Mouse (Mus musculus) heart, postnatal 0 days (tissue): ENCODE data around the gene Ndel1. TPM values are rescaled to one million over a fixed set of nuclear protein-coding genes. Genes with fewer than 3 reads are reported as not detected.
A peak's percentile ranks its signal among the peaks of the same experiment; 100 is the strongest.

ENCODE experiments used
- ATAC-seq: fragments of 200-750 bp; cut with Nextera tagmentation; 2 replicates; pipeline ENCODE4 v1.8.0; 2017; ENCODE audit warnings: low read depth, moderate number of reproducible peaks, moderate library complexity; ENCODE audit not compliant: insufficient read depth
- DNase-seq: peaks from one replicate; pipeline ENCODE4 v3.0.0-alpha.2; 2016; ENCODE audit warnings: low spot score
- H3K27ac ChIP-seq: fragments of 300-500 bp; sonication (generic); 2 replicates; pipeline ENCODE4 v1.5.1; 2014; ENCODE audit warnings: low read depth, mild to moderate bottlenecking
- H3K27me3 ChIP-seq: fragments of 300-500 bp; sonication (generic); 2 replicates; pipeline ENCODE4 v1.6.1; 2014; ENCODE audit warnings: low read length, mixed read lengths; ENCODE audit not compliant: control insufficient read depth, insufficient read depth
- H3K36me3 ChIP-seq: fragments of 300-500 bp; sonication (generic); replicated peaks from 2 replicates; pipeline ENCODE4 v1.6.1; 2014; ENCODE audit warnings: low read length, mixed read lengths; ENCODE audit not compliant: control insufficient read depth, insufficient read depth
- H3K4me1 ChIP-seq: fragments of 300-500 bp; sonication (generic); 2 replicates; pipeline ENCODE4 v1.6.1; 2014; ENCODE audit warnings: antibody characterized with exemption; ENCODE audit not compliant: control insufficient read depth, insufficient read depth
- H3K4me2 ChIP-seq: fragments of 300-500 bp; sonication (generic); 2 replicates; pipeline ENCODE4 v1.6.1; 2014; ENCODE audit warnings: low read depth, mild to moderate bottlenecking, low read length, moderate library complexity
- H3K4me3 ChIP-seq: fragments of 300-500 bp; sonication (generic); 2 replicates; pipeline ENCODE4 v1.5.1; 2014; ENCODE audit warnings: low read depth, low read length
- H3K9ac ChIP-seq: fragments of 300-500 bp; sonication (generic); replicated peaks from 2 replicates; pipeline ENCODE4 v1.6.1; 2014; ENCODE audit warnings: low read depth, low read length, mixed read lengths
- H3K9me3 ChIP-seq: fragments of 300-500 bp; sonication (generic); replicated peaks from 2 replicates; pipeline ENCODE4 v1.6.1; 2016; ENCODE audit warnings: low read length; ENCODE audit not compliant: control insufficient read depth
- CTCF ChIP-seq: IDR thresholded peaks from 2 replicates; pipeline ENCODE4 v1.5.1; 2016; ENCODE audit warnings: antibody characterized with exemption, control low read depth, low read depth
- EP300 ChIP-seq: IDR thresholded peaks from 2 replicates; pipeline ENCODE4 v1.6.1; 2016; ENCODE audit warnings: antibody characterized with exemption, low read depth
- WGBS: fragments of 180-500 bp; shearing (Covaris S2); extraction: QIAGEN DNeasy Blood & Tissue Kit; methylation state at CpG from one replicate; pipeline ENCODE4 v1.1.7; 2014; 5-methylcytosine and 5-hydroxymethylcytosine counted together
- polyA plus RNA-seq: library from polyadenylated mRNA; unstranded; fragments of >200 nt; fragmentation: Nextera tagmentation; extraction: Ambion mirVana; gene quantifications from 2 replicates; pipeline ENCODE4 v1.2.1, GENCODE M21; 2015
- total RNA-seq: library from RNA; depleted of rRNA; stranded (reverse); fragments of >200 nt; gene quantifications from 2 replicates; pipeline ENCODE4 v1.2.3, GENCODE M21; 2014; ENCODE audit warnings: low replicate concordance

Ndel1 gene
- total and polyA plus RNA-seq, 2 experiments from 2014 or later, result 62.3 to 130 TPM

DNA sequence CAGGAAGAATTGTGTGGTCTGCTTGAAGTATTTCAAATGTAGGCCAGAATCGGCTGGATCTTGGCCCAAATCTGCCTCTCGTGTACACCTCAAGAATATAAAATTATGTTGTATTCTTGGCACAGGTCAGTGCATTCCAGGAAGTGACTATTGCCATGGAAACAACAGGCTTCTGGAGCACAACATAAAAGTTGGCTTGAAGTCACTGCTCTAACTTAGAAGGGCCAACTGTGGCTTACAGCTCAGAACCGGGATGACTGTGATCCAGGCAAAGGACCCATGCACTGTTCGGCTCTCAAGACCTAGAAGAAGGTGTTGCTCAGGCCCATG, 34.8 kb upstream of the Ndel1 start:
- peak overlapping the region; percentile 11; the same call in 1 of the 2 replicates for H3K27ac ChIP-seq
- H3K4me2 ChIP-seq, result no peak overlapping the region
- no peak overlapping the region for H3K4me3 ChIP-seq
- H3K36me3 ChIP-seq, result peaks cover 31% of the 10 kb centered on the region
- 61% methylated on average over 4 of the region's 4 CpGs for WGBS
- no peaks in the 10 kb centered on the region for H3K27me3 ChIP-seq
- TF ChIP-seq EP300 (no peak), CTCF (no peak)
- peaks cover 17% of the 10 kb centered on the region; the same call in 1 of the 2 replicates for H3K4me1 ChIP-seq
- H3K9ac ChIP-seq, result no peak overlapping the region; the same call in 1 of the 2 replicates
- H3K9me3 ChIP-seq, result no peaks in the 10 kb centered on the region
- DNase-seq (peak; percentile 57), ATAC-seq (no peak)

DNA sequence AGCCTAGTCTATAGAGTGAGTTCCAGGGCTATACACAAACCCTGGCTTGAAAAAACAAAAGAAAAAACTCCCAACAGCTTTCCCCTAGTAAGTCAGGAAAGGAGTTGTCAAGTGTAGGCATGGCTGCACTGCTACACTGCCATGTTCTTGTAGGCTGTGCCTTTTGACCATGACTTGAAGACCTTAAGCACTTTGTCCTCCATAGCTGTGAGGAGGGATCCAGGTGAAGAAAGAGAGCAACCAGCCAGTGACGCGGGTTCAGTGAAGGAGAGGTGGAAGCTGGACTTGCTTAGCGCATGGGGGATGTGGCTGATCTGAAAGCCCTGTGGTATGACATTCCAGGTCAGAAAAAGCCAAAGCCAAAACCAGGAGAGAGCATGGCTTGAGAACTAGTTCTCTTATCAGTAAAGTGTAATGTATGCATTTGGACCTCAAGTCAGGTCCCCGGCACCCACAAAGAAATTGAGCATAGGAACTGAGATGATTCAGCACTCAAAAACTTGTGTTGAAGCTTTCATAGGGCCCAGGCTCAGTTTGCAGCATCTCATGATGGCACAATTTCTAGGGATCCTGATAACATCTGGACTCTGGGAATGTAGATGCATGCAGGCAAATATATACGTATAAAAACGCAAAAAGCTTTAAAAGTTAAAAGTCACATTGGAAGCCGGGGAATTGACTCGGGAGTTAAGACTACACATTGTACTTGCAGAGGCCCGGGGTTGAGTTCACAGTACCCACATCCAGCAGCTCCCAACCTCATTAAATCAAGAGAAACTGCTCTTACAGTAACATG, 34.2 kb upstream of the Ndel1 start:
- ATAC-seq (no peak), DNase-seq (no peak)
- WGBS, result 84% methylated on average over 9 of the region's 9 CpGs
- Histone ChIP-seq H3K4me3 (no peak overlapping the region), H3K27ac (no peak overlapping the region), H3K4me1 (peaks cover 17% of the 10 kb centered on the region; the same call in 1 of the 2 replicates), H3K9me3 (no peaks in the 10 kb centered on the region), H3K9ac (no peak overlapping the region), H3K4me2 (no peak overlapping the region), H3K27me3 (no peaks in the 10 kb centered on the region), H3K36me3 (peaks cover 31% of the 10 kb centered on the region)
- no peak for TF ChIP-seq CTCF
- no peak for TF ChIP-seq EP300

DNA sequence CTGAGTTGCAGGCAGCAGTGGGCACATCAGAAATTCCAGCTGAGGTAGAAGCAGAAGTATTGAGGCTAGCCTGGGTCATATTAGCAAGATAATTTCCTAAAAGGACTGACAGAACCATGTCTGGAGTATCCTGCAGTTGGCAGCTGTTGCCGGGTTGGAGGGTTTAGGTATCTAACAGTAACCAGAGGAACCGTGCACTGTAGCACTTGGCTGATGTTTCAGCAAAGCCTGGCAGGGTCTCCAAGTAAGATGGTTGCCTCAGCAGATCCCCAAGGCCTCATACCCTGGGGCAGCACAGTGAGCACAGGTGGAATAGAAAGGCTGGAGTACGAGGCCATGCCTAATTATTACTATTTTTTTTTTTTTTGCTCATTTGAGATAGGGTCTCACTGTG, 33.5 kb upstream of the Ndel1 start:
- H3K27me3 ChIP-seq, result no peaks in the 10 kb centered on the region
- peaks cover 31% of the 10 kb centered on the region for H3K36me3 ChIP-seq
- H3K4me1 ChIP-seq, result peaks cover 17% of the 10 kb centered on the region; the same call in 1 of the 2 replicates
- no peaks in the 10 kb centered on the region for H3K9me3 ChIP-seq
- DNase-seq (no peak), ATAC-seq (no peak)
- H3K9ac ChIP-seq, result no peak overlapping the region
- no peak overlapping the region for H3K27ac ChIP-seq
- H3K4me3 ChIP-seq, result no peak overlapping the region
- 79% methylated on average over 3 of the region's 3 CpGs for WGBS
- TF ChIP-seq CTCF, result no peak
- no peak for TF ChIP-seq EP300
- H3K4me2 ChIP-seq, result no peak overlapping the region

DNA sequence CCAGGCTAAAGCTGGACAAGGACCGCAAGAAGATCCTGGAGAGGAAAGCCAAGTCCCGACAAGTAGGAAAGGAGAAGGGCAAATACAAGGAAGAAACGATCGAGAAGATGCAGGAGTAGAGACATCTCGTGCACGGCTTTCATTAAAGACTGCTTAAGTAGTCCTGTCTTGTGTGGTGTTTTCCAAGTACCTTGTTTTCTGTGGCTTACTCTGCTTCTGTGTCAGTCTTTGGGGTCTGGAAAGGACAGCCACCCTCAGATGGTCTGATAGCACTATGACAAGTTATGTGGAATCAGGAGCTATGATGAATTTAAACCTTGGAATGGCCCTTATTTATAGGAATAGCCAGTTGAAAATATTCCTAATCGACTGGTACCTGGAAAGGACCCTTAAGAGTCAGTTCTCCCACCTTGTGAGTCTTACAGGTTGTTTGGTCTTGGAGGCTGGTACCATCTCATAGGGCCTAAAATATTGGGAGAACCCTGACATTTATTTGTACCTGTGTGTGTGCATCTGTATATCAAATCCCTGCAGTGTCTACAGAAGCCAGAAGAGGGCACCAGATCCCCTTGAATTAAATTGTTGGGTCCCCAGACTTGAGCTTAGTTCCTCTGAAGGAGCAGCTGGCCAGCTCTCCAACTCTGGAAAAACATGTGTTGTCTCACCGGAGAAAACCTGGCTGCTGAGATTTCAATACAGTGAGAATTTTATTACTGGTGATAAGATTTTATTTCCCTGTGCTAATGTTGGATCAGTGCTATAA, 32.9 kb upstream of the Ndel1 start:
- H3K27ac ChIP-seq, result no peak overlapping the region
- no peak overlapping the region for H3K9ac ChIP-seq
- no peak overlapping the region for H3K4me2 ChIP-seq
- 74% methylated on average over 8 of the region's 8 CpGs for WGBS
- no peak overlapping the region for H3K4me3 ChIP-seq
- no peaks in the 10 kb centered on the region for H3K27me3 ChIP-seq
- no peaks in the 10 kb centered on the region for H3K9me3 ChIP-seq
- peaks cover 16% of the 10 kb centered on the region; the same call in 1 of the 2 replicates for H3K4me1 ChIP-seq
- peaks cover 31% of the 10 kb centered on the region for H3K36me3 ChIP-seq
- peak; percentile 53 for DNase-seq
- TF ChIP-seq EP300 (no peak), CTCF (peak; percentile 82)
- ATAC-seq, result no peak

DNA sequence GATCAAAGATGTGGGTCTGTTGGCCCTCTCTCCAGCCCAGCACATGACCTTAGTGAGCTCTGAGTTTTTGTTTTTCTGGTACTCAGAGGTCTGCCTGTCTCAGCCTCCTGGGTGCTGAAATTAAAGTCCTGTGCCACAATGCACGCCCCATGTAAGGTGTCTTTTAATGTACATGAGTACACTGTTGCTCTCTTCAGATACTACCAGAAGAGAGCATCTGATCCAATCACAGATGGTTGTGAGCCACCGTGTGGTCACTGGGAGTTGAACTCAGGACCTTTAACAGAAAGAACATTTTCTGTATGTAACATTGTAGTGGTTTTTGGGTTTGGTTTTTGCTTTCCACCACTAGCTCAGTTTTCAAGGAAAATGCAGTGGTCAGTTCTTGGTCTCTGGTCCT, 32.1 kb upstream of the Ndel1 start:
- H3K9me3 ChIP-seq, result no peaks in the 10 kb centered on the region
- H3K36me3 ChIP-seq, result peaks cover 31% of the 10 kb centered on the region
- no peak for ATAC-seq
- no peak for TF ChIP-seq EP300
- no peak for TF ChIP-seq CTCF
- H3K4me1 ChIP-seq, result peaks cover 8% of the 10 kb centered on the region; the same call in 1 of the 2 replicates
- H3K4me3 ChIP-seq, result no peak overlapping the region
- H3K4me2 ChIP-seq, result no peak overlapping the region
- no peak overlapping the region for H3K9ac ChIP-seq
- H3K27ac ChIP-seq, result no peak overlapping the region
- no peak for DNase-seq
- WGBS, result 83% methylated on average over 2 of the region's 2 CpGs
- H3K27me3 ChIP-seq, result no peaks in the 10 kb centered on the region
